1 mouse cellular context compared by ENCODE assay signal in the genomic region with DNA sequence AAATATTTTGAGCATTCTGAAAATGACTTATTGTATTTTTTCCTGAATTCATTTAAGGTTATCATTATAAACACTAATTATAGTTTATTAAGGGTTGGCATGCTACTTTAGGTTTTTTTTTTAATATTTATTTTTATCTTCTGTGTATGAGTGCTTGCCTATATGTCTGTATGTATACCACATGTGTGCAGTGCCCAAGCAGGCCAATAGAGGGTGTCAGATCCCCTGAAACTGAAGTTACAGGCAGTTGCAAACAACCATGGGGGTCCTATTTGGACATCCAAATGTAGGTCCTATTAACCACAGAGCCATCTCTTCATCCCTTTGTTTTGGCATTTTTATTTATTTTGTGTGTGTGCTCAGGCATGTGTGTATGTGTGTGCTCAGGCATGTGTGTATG.
A peak's percentile ranks its signal among the peaks of the same experiment; 100 is the strongest.
TF ChIP-seq lines count a peak whose summit lies in the region.

No protein-coding gene starts in this region.

TF ChIP-seq in ES-E14, 5 proteins besides CTCF, POLR2A, EP300 and RAD21 (continued from another document):
- TF ChIP-seq ZC3H11A (IDR thresholded peaks at IDR 0.05; ENCODE audit: borderline replicate concordance, low read depth, low read length) (0 out of 2 replicates have a peak, but pooled peaks have one; percentile 12), CHD2 (IDR thresholded peaks at IDR 0.05; ENCODE audit: low read depth, low read length) (no peak), ZNF384 (IDR thresholded peaks at IDR 0.05; ENCODE audit: low read depth, low read length) (no peak), MAFK (IDR thresholded peaks at IDR 0.05; ENCODE audit: insufficient read depth, low read depth, low read length) (no peak)
TF ChIP-seq in ES-E14: peak in this region for 1.
